In the genomic region with DNA sequence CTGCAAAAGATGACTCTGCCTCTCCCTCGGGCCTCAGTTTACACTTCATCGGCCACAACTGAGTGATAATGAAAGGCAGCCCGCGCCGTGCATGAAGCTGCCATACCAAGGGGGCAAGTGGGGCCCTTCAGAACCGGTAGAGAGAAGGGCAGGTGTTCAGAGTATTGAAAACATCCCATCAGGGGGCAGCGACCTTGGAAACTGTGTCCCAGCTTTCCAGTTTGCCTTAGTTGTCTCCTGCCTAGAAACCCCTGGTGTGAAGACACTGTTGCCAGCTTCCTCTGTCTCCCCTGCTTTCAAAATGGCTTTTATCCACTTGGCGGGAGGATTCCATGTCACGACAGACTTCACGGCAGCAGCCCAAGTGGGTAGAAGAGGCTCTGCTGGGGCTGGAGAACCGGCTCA, we compare ENCODE assay signal across 10 mouse cellular contexts. TPM values are rescaled to one million over a fixed set of nuclear protein-coding genes. Genes with fewer than 3 reads are reported as not detected.
A peak's percentile ranks its signal among the peaks of the same experiment; 100 is the strongest.
DNase-seq lines count a peak whose midpoint lies in the region; ATAC-seq and TF ChIP-seq lines count a peak whose summit lies in the region.
"Had no signal": no experiment of that assay in that cellular context is flagged by ENCODE, and none has a peak within 500 bp of the region (broad histone marks: within the 10 kb centered on the region; RNA-seq: fewer than 3 reads in every experiment).

No protein-coding gene starts in this region.

- WGBS in limb, embryonic 10.5 days, result 5% methylated on average over 11 of the region's 11 CpGs
- under 1% methylated on average over 11 of the region's 11 CpGs for WGBS in stomach, postnatal 0 days

- no peaks in the 10 kb centered on the region for H3K9me3 ChIP-seq in limb, embryonic 10.5 days (replicated peaks)
- no peaks in the 10 kb centered on the region for H3K9me3 ChIP-seq in stomach, postnatal 0 days (ENCODE audit: control insufficient read depth, low read length)

- peaks cover 6% of the 10 kb centered on the region; the same call in 1 of the 2 replicates for H3K4me1 ChIP-seq in limb, embryonic 10.5 days
- H3K4me1 ChIP-seq in stomach, postnatal 0 days (replicated peaks; ENCODE audit: control insufficient read depth, insufficient read depth), result no peaks in the 10 kb centered on the region

- H3K27ac ChIP-seq in limb, embryonic 10.5 days, result no peak overlapping the region
- no peak overlapping the region for H3K27ac ChIP-seq in stomach, postnatal 0 days (replicated peaks)
- H3K27ac ChIP-seq: macrophage had no signal

- no peak overlapping the region for H3K9ac ChIP-seq in stomach, postnatal 0 days (ENCODE audit: low read length)

- no peak for TF ChIP-seq CTCF in stomach, postnatal 0 days (IDR thresholded peaks at IDR 0.05; ENCODE audit: low read depth)

- peak overlapping the region; percentile 31; the same call in 1 of the 2 replicates for H3K4me2 ChIP-seq in stomach, postnatal 0 days (replicated peaks; ENCODE audit: low read depth)

- peak overlapping the region; percentile 11; the same call in 1 of the 2 replicates for H3K4me3 ChIP-seq in limb, embryonic 10.5 days
- H3K4me3 ChIP-seq in stomach, postnatal 0 days (ENCODE audit: low read depth, low read length), result 0 out of 2 replicates have a peak overlapping the region, but pooled peaks have one; percentile 4

- no peak for TF ChIP-seq EP300 in stomach, postnatal 0 days (optimal IDR thresholded peaks at IDR 0.05)

- H3K27me3 ChIP-seq in limb, embryonic 10.5 days (ENCODE audit: low read depth, poor library complexity, severe bottlenecking), result peaks cover 38% of the 10 kb centered on the region
- no peaks in the 10 kb centered on the region for H3K27me3 ChIP-seq in stomach, postnatal 0 days (ENCODE audit: control insufficient read depth, insufficient read depth, low read length)

- ATAC-seq in stomach, postnatal 0 days (ENCODE audit: low FRiP score, low TSS enrichment), result no peak

- DNase-seq in embryo, embryonic 11 days, result peak; percentile 13
- no peak for DNase-seq in embryo, embryonic 10.5 days (ENCODE audit: low spot score)
- peak; percentile 26 for DNase-seq in right cerebral cortex, adult 18-20 months
- DNase-seq in right cerebral cortex, postnatal 36 days (ENCODE audit: low spot score in 2 of 2), result no peak
- no peak for DNase-seq in limb, embryonic 10.5 days (ENCODE audit: low spot score)
- DNase-seq in stomach, postnatal 0 days (ENCODE audit: low spot score), result no peak
- DNase-seq in kidney, adult 18-20 months, result no peak
- DNase-seq in Muller cell, postnatal 12 days (ENCODE audit: inconsistent ontology term), result no peak
- DNase-seq: spleen, adult 18-20 months had no signal

- H3K36me3 ChIP-seq in limb, embryonic 10.5 days, result no peaks in the 10 kb centered on the region
- no peaks in the 10 kb centered on the region for H3K36me3 ChIP-seq in stomach, postnatal 0 days (ENCODE audit: control insufficient read depth, insufficient read depth, low read length)

RNA-seq across cellular contexts. Expression of gene Kcnk1, which starts 31.2 kb away (rescaled TPM):
- 9.2 and 10.1 TPM in 2 replicates for polyA plus RNA-seq in limb, embryonic 10.5 days (2016; fragmentation: Nextera tagmentation; extraction: Ambion mirVana)
- polyA plus RNA-seq in stomach, postnatal 0 days (2015; fragmentation: Nextera tagmentation; extraction: Ambion mirVana), result 63.1 and 65.6 TPM in 2 replicates
- polyA plus RNA-seq: macrophage had no signal

RNA-seq across cellular contexts. Expression of gene Map3k21, which starts 53.6 kb away (rescaled TPM):
- 0.03 and 0.04 TPM in 2 replicates for polyA plus RNA-seq in limb, embryonic 10.5 days (2016; fragmentation: Nextera tagmentation; extraction: Ambion mirVana)
- 1.1 and 1.2 TPM in 2 replicates for polyA plus RNA-seq in stomach, postnatal 0 days (2015; fragmentation: Nextera tagmentation; extraction: Ambion mirVana)
- polyA plus RNA-seq: macrophage had no signal

Comparison
In these comparisons a context has a peak if more than half of its experiments do, and no peak if none do; other contexts are left out.
1. DNase-seq: peak in embryo, embryonic 11 days (single experiment) and right cerebral cortex, adult 18-20 months (single experiment); none in embryo, embryonic 10.5 days (single experiment), right cerebral cortex, postnatal 36 days (0 of 2), limb, embryonic 10.5 days (single experiment), stomach, postnatal 0 days (single experiment), kidney, adult 18-20 months (single experiment) and Muller cell, postnatal 12 days (single experiment).